Mouse (Mus musculus) heart, adult 18-20 months (tissue): ENCODE measurements at regions not wholly inside any gene's neighbourhood (a gene's known extent, or its start where the extent isn't known, plus 50 kb on each side); places are given as distances from the start of the nearest gene placed in this dataset.

ENCODE experiments used
- DNase-seq, 2 experiments: peaks; one replicate each; pipeline ENCODE4 v3.0.0; 2021 to 2022; ENCODE audit warnings: mixed read lengths in 1 of 2

GRCm38 (mm10) chrX:167152611-167153010, 56.5 kb downstream of the Tmsb4x start:
- peak; percentile 64 to 74 for DNase-seq

- peak; percentile 34 to 67 for DNase-seq
Measured at GRCm38 (mm10) chrX:167151341-167151740, 57.8 kb downstream of the Tmsb4x start.

GRCm38 (mm10) chrX:167149400-167149799, 59.7 kb downstream of the Tmsb4x start:
- no peak for DNase-seq

GRCm38 (mm10) chrX:167146513-167147360, 62.4 kb downstream of the Tmsb4x start:
- DNase-seq, result no peak

GRCm38 (mm10) chrX:167145508-167146182, 63.5 kb downstream of the Tmsb4x start:
- no peak for DNase-seq

- DNase-seq, result no peak
Measured at GRCm38 (mm10) chrX:167139110-167139509, 70.0 kb downstream of the Tmsb4x start.

GRCm38 (mm10) chrX:167134250-167134649, 74.9 kb downstream of the Tmsb4x start:
- DNase-seq, result no peak

GRCm38 (mm10) chrX:167132989-167133395, 76.1 kb downstream of the Tmsb4x start:
- no peak for DNase-seq

GRCm38 (mm10) chrX:167131317-167131716, 77.8 kb downstream of the Tmsb4x start:
- DNase-seq, result no peak

- no peak for DNase-seq
Measured at GRCm38 (mm10) chrX:167130601-167131000, 78.5 kb downstream of the Tmsb4x start.

- no peak for DNase-seq
Measured at GRCm38 (mm10) chrX:167119288-167119687, 89.8 kb downstream of the Tmsb4x start.

GRCm38 (mm10) chrX:167115096-167115495, 94.0 kb downstream of the Tmsb4x start:
- no peak for DNase-seq

GRCm38 (mm10) chrX:167111059-167111871, 97.8 kb downstream of the Tmsb4x start:
- DNase-seq, result no peak

GRCm38 (mm10) chrX:167108356-167108755, 100.8 kb downstream of the Tmsb4x start:
- peak in 1 of 2 experiments; percentile 45 for DNase-seq

- no peak for DNase-seq
Measured at GRCm38 (mm10) chrX:167107469-167107868, 101.6 kb downstream of the Tmsb4x start.

- DNase-seq, result peak in 1 of 2 experiments; percentile 28
Measured at GRCm38 (mm10) chrX:167105931-167106417, 103.1 kb downstream of the Tmsb4x start.

- DNase-seq, result no peak
Measured at GRCm38 (mm10) chrX:167105354-167105753, 103.8 kb downstream of the Tmsb4x start.

- DNase-seq, result peak; percentile 38 to 63
Measured at GRCm38 (mm10) chrX:167104247-167104621, 104.9 kb downstream of the Tmsb4x start.

- no peak for DNase-seq
Measured at GRCm38 (mm10) chrX:167103501-167104246, 105.4 kb downstream of the Tmsb4x start.

- peak in 1 of 2 experiments; percentile 41 for DNase-seq
Measured at GRCm38 (mm10) chrX:167101929-167102328, 107.2 kb downstream of the Tmsb4x start.

- DNase-seq, result no peak
Measured at GRCm38 (mm10) chrX:167099411-167099810, 109.7 kb downstream of the Tmsb4x start.

GRCm38 (mm10) chrX:167098914-167099313, 110.2 kb downstream of the Tmsb4x start:
- DNase-seq, result no peak
